In genomic region chr10:85128453-85128852, GRCm38 (mm10) we compare ENCODE assay signal across 8 mouse cellular contexts. TPM values are rescaled to one million over a fixed set of nuclear protein-coding genes. Genes with fewer than 3 reads are reported as not detected.
DNase-seq lines count a peak whose midpoint lies in the region.

No protein-coding gene starts in this region.

- 17% methylated on average over 7 of the region's 7 CpGs for WGBS in limb, embryonic 10.5 days
- WGBS in midbrain, embryonic 10.5 days = 26% methylated on average over 7 of the region's 7 CpGs

- H3K4me3 ChIP-seq in limb, embryonic 10.5 days = peak overlapping the region; percentile 66
- H3K4me3 ChIP-seq in midbrain, embryonic 10.5 days = peak overlapping the region; percentile 83

- DNase-seq in cerebellum, adult 9-10 months = peak; percentile 28
- no peak for DNase-seq in cerebellum, adult 8-10 months
- DNase-seq in adrenal gland, postnatal 36 days = peak; percentile 17 to 46
- peak; percentile 18 to 32 for DNase-seq in heart, postnatal 10 days
- DNase-seq in limb, embryonic 10.5 days (ENCODE audit: low spot score) = peak; percentile 44
- no peak for DNase-seq in midbrain, embryonic 10.5 days (ENCODE audit: low spot score)
- peak; percentile 23 for DNase-seq in thymus, postnatal 0 days (ENCODE audit: low spot score)
- DNase-seq in right cerebral cortex, adult 2 months (ENCODE audit: low spot score in 2 of 2) = no peak

- H3K36me3 ChIP-seq in limb, embryonic 10.5 days = peaks cover 33% of the 10 kb centered on the region
- H3K36me3 ChIP-seq in midbrain, embryonic 10.5 days = peaks cover 39% of the 10 kb centered on the region

- intact Hi-C loops in heart, postnatal 10 days (cut with DNase I) = no loop called here

- H3K27ac ChIP-seq in limb, embryonic 10.5 days = peak overlapping the region; percentile 59; the same call in 1 of the 2 replicates
- H3K27ac ChIP-seq in midbrain, embryonic 10.5 days (replicated peaks) = peak overlapping the region; percentile 87

- H3K4me1 ChIP-seq in limb, embryonic 10.5 days = peaks cover 14% of the 10 kb centered on the region
- peaks cover 17% of the 10 kb centered on the region for H3K4me1 ChIP-seq in midbrain, embryonic 10.5 days

- no peaks in the 10 kb centered on the region for H3K9me3 ChIP-seq in limb, embryonic 10.5 days (replicated peaks)
- no peaks in the 10 kb centered on the region for H3K9me3 ChIP-seq in midbrain, embryonic 10.5 days (replicated peaks)

- no peaks in the 10 kb centered on the region for H3K27me3 ChIP-seq in limb, embryonic 10.5 days (ENCODE audit: low read depth, poor library complexity, severe bottlenecking)
- H3K27me3 ChIP-seq in midbrain, embryonic 10.5 days (ENCODE audit: low read depth, poor library complexity, severe bottlenecking) = no peaks in the 10 kb centered on the region

RNA-seq across cellular contexts. Expression of gene Mterf2, which starts 0.6 kb away (rescaled TPM):
- 1 to 10 TPM; 2.8 to 4.3 TPM for total RNA-seq in adrenal gland, postnatal 36 days (2021)
- 10 to 100 TPM in 1 of 2 experiments, 1 to 10 TPM in 1; 9.2 to 10.8 TPM for total RNA-seq in heart, postnatal 10 days (2021)
- 22.5 and 25.1 TPM in 2 replicates for polyA plus RNA-seq in limb, embryonic 10.5 days (2016; fragmentation: Nextera tagmentation; extraction: Ambion mirVana)
- polyA plus RNA-seq in midbrain, embryonic 10.5 days (2016; fragmentation: Nextera tagmentation; extraction: Ambion mirVana) = 24.8 and 30.6 TPM in 2 replicates
- 30.2 and 30.4 TPM in 2 replicates for polyA plus RNA-seq in thymus, postnatal 0 days (2015; fragmentation: Nextera tagmentation; extraction: Ambion mirVana)

RNA-seq across cellular contexts. Expression of gene Tmem263, which starts 26.0 kb away (rescaled TPM):
- 10 to 100 TPM; 18.6 to 24.4 TPM for total RNA-seq in adrenal gland, postnatal 36 days (2021)
- 10 to 100 TPM; 25.2 to 29.8 TPM for total RNA-seq in heart, postnatal 10 days (2021)
- polyA plus RNA-seq in limb, embryonic 10.5 days (2016; fragmentation: Nextera tagmentation; extraction: Ambion mirVana) = 46.0 and 75.8 TPM in 2 replicates
- 54.6 and 56.3 TPM in 2 replicates for polyA plus RNA-seq in midbrain, embryonic 10.5 days (2016; fragmentation: Nextera tagmentation; extraction: Ambion mirVana)
- polyA plus RNA-seq in thymus, postnatal 0 days (2015; fragmentation: Nextera tagmentation; extraction: Ambion mirVana) = 42.9 and 45.6 TPM in 2 replicates

RNA-seq across cellular contexts. Expression of gene Fhl4, which starts 26.2 kb away (rescaled TPM):
- under 1 TPM; 0.20 to 0.43 TPM for total RNA-seq in adrenal gland, postnatal 36 days (2021)
- under 1 TPM; 0.32 to 0.53 TPM for total RNA-seq in heart, postnatal 10 days (2021)
- 0.78 and 0.97 TPM in 2 replicates for polyA plus RNA-seq in limb, embryonic 10.5 days (2016; fragmentation: Nextera tagmentation; extraction: Ambion mirVana)
- 1.2 and 1.6 TPM in 2 replicates for polyA plus RNA-seq in midbrain, embryonic 10.5 days (2016; fragmentation: Nextera tagmentation; extraction: Ambion mirVana)
- polyA plus RNA-seq in thymus, postnatal 0 days (2015; fragmentation: Nextera tagmentation; extraction: Ambion mirVana) = 1.8 and 1.9 TPM in 2 replicates

RNA-seq across cellular contexts. Expression of gene Cry1, which starts 56.4 kb away (rescaled TPM):
- total RNA-seq in adrenal gland, postnatal 36 days (2021) = 10 to 100 TPM in 1 of 2 experiments, 1 to 10 TPM in 1; 8.6 to 13.3 TPM
- total RNA-seq in heart, postnatal 10 days (2021) = 10 to 100 TPM; 18.4 to 20.9 TPM
- polyA plus RNA-seq in limb, embryonic 10.5 days (2016; fragmentation: Nextera tagmentation; extraction: Ambion mirVana) = 36.2 and 38.0 TPM in 2 replicates
- 33.5 and 35.9 TPM in 2 replicates for polyA plus RNA-seq in midbrain, embryonic 10.5 days (2016; fragmentation: Nextera tagmentation; extraction: Ambion mirVana)
- polyA plus RNA-seq in thymus, postnatal 0 days (2015; fragmentation: Nextera tagmentation; extraction: Ambion mirVana) = 50.9 and 61.9 TPM in 2 replicates

Comparison
In these comparisons a context has a peak if more than half of its experiments do, and no peak if none do; other contexts are left out.
1. DNase-seq: peak in cerebellum, adult 9-10 months (single experiment), adrenal gland, postnatal 36 days (2 of 2), heart, postnatal 10 days (2 of 2), limb, embryonic 10.5 days (single experiment) and thymus, postnatal 0 days (single experiment); none in cerebellum, adult 8-10 months (single experiment), midbrain, embryonic 10.5 days (single experiment) and right cerebral cortex, adult 2 months (0 of 2).